Mouse (Mus musculus) C2C12 (cell line): Measurements from ENCODE around the gene Zfp212.

Source experiments
- CTCF ChIP-seq: IDR thresholded peaks from one replicate; pipeline ENCODE4 v1.5.1; 2011; ENCODE audit not compliant: control insufficient read depth, insufficient read depth, insufficient read length
- USF1 ChIP-seq: IDR thresholded peaks from one replicate; pipeline ENCODE4 v1.6.1; 2011; ENCODE audit warnings: low read depth, mild to moderate bottlenecking, control low read depth, moderate library complexity

DNA sequence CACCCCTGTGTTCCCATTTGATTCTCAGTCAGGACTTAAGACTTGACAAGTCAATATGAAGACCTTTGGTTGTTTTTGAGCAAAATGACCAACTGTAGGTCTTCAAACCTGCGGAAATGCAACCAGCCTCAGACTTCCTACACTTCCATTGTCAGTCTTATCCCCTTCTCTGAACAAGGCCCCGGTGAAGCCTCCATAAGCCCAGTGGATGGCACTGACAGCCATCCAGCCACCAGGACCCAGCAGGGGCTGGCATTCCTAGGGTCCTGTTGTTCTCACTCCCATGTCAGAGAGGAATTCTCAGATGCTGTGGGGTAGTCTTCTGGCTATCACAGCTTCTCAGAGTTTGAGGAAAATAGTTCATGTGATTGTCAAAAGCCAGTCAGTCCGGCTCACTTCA, 41.7 kb upstream of the Zfp212 start:
- TF ChIP-seq CTCF, result no peak
- TF ChIP-seq USF1, result no peak
